Mouse (Mus musculus): ENCODE data around the gene Dand5. TPM values are rescaled to one million over a fixed set of nuclear protein-coding genes. Genes with fewer than 3 reads are reported as not detected.
"Not testable (repeated sequence)": the region's sequence is repeated elsewhere in the genome, so short reads cannot be mapped to it uniquely, and the experiment has no call there.

The Dand5 gene
- total RNA-seq, 4 experiments from 2014 or later, result 7.8 to 12.9 (median 12.2) TPM

- no peak for DNase-seq (ENCODE audit: low spot score in 2 of 2)
Observed at GRCm38 (mm10) chr8:84834866-84835855, 12.5 kb upstream of the Dand5 start.

- no peak for DNase-seq (ENCODE audit: low spot score in 2 of 2)
Observed at GRCm38 (mm10) chr8:84834002-84834865, 11.6 kb upstream of the Dand5 start.

- no peak for DNase-seq (ENCODE audit: low spot score in 2 of 2)
Observed at GRCm38 (mm10) chr8:84832759-84833742, 10.4 kb upstream of the Dand5 start.

GRCm38 (mm10) chr8:84832034-84832717 is 9.6 kb upstream of the Dand5 start:
- peak; percentile 65 to 72 for DNase-seq (ENCODE audit: low spot score in 2 of 2)

GRCm38 (mm10) chr8:84831490-84831889 is 8.9 kb upstream of the Dand5 start, which contains the start of gene Gadd45gip1:
TSS of gene Gadd45gip1 (plus strand) at chr8:84831522.
- peak; percentile 33 to 67 for DNase-seq (ENCODE audit: low spot score in 2 of 2)

- not testable (repeated sequence) for DNase-seq (ENCODE audit: low spot score in 2 of 2)
Observed at GRCm38 (mm10) chr8:84826518-84826917, 3.9 kb upstream of the Dand5 start.

- DNase-seq (ENCODE audit: low spot score in 2 of 2), result no peak
Observed at GRCm38 (mm10) chr8:84825636-84826035, 3.0 kb upstream of the Dand5 start.

- DNase-seq (ENCODE audit: low spot score in 2 of 2), result no peak
Observed at GRCm38 (mm10) chr8:84823653-84824052, 1.0 kb upstream of the Dand5 start.

- DNase-seq (ENCODE audit: low spot score in 2 of 2), result no peak
Observed at GRCm38 (mm10) chr8:84816117-84816516, 6.5 kb downstream of the Dand5 start.

- DNase-seq (ENCODE audit: low spot score in 2 of 2), result peak; percentile 96 to 97
Observed at GRCm38 (mm10) chr8:84815547-84815946, 7.1 kb downstream of the Dand5 start.

- no peak for DNase-seq (ENCODE audit: low spot score in 2 of 2)
Observed at GRCm38 (mm10) chr8:84814555-84815441, 7.8 kb downstream of the Dand5 start.

- DNase-seq (ENCODE audit: low spot score in 2 of 2), result no peak
Observed at GRCm38 (mm10) chr8:84814240-84814554, 8.4 kb downstream of the Dand5 start.

- DNase-seq (ENCODE audit: low spot score in 2 of 2), result no peak
Observed at GRCm38 (mm10) chr8:84813830-84814229, 8.8 kb downstream of the Dand5 start.

GRCm38 (mm10) chr8:84813059-84813458 is 9.6 kb downstream of the Dand5 start:
- peak; percentile 62 to 75 for DNase-seq (ENCODE audit: low spot score in 2 of 2)

- no peak for DNase-seq (ENCODE audit: low spot score in 2 of 2)
Observed at GRCm38 (mm10) chr8:84811303-84811702, 11.3 kb downstream of the Dand5 start.

GRCm38 (mm10) chr8:84810896-84811295 is 11.7 kb downstream of the Dand5 start:
- DNase-seq (ENCODE audit: low spot score in 2 of 2), result peak; percentile 84 to 88

- no peak for DNase-seq (ENCODE audit: low spot score in 2 of 2)
Observed at GRCm38 (mm10) chr8:84809941-84810280, 12.7 kb downstream of the Dand5 start.

- no peak for DNase-seq (ENCODE audit: low spot score in 2 of 2)
Observed at GRCm38 (mm10) chr8:84809109-84809940, 13.3 kb downstream of the Dand5 start.

All from gastrocnemius, adult 8-10 months (tissue).